Mouse (Mus musculus): ENCODE measurements around the gene Tepsin. TPM values are rescaled to one million over a fixed set of nuclear protein-coding genes. Genes with fewer than 3 reads are reported as not detected.

Tepsin gene
- 22.0 and 24.9 TPM in 2 replicates for polyA plus RNA-seq (2015; fragmentation: Nextera tagmentation; extraction: Ambion mirVana)

DNA sequence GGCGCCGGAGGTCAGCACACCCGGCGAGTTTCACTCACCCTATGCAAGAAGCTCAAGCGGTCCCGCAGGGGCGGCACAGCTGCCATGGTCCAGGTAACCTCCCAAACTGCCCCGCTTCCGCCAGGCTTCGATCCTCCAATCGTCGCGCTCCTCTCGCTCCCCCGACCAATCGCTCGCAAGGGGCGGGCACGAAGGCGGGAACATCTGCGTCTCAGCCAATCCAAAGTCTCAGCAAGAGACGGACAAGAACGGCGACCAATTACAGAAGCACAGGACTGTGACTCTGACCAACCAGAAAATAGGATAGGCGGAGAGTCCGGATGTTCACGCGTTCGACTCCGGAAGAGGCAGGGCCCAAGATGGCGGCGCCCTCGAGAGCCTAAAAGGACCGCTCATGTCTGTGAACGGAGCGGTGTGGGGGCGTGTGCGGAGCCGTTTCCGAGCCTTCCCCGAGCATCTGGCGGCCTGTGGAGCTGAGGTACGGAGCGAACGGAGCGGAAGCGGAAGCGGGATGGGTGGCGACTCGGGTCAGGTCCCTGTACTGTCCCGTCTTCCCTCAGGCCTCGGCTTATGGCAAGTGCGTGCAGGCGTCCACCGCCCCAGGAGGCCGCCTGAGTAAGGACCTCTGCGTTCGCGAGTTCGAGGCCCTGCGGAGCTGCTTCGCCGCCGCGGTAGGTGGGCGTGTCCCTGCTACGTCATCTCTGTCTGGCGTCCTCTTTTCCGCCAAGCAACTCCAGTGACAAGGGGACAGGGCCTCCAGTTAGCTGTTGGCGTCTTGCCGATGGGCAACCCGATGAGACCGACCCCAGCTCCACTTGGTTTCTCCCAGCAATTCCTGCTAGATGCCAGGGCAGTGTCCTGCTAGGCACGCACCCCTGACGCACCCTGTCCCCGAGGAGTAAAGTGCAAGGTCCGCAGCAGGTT lies at the start of gene Tepsin, which contains the start of gene Ndufaf8:
Gene Tepsin, minus strand, starts transcription at position 144 of the 924 bp plus-strand sequence.
Gene Ndufaf8, plus strand, starts transcription at position 341 of the 924 bp plus-strand sequence.
- ATAC-seq (ENCODE audit: low FRiP score, low TSS enrichment) = peak; percentile 98
- Histone ChIP-seq H3K4me2 (replicated peaks; ENCODE audit: low read depth, low read length) (peak within 1 kb of the TSS; percentile 95), H3K27me3 (ENCODE audit: insufficient read depth, low read length) (no peaks in the 10 kb centered on the region), H3K9me3 (ENCODE audit: low read length) (no peaks in the 10 kb centered on the region), H3K4me1 (ENCODE audit: insufficient read depth, low read length) (peaks cover 19% of the 10 kb centered on the region), H3K4me3 (ENCODE audit: low read length) (peak within 1 kb of the TSS; percentile 79), H3K9ac (replicated peaks; ENCODE audit: low read length) (peak within 1 kb of the TSS; percentile 87), H3K27ac (ENCODE audit: low read length) (peak within 1 kb of the TSS; percentile 95), H3K36me3 (ENCODE audit: insufficient read depth, low read length) (peaks cover 7% of the 10 kb centered on the region; the same call in 1 of the 2 replicates)
- under 1% methylated on average over 76 of the region's 77 CpGs for WGBS

DNA sequence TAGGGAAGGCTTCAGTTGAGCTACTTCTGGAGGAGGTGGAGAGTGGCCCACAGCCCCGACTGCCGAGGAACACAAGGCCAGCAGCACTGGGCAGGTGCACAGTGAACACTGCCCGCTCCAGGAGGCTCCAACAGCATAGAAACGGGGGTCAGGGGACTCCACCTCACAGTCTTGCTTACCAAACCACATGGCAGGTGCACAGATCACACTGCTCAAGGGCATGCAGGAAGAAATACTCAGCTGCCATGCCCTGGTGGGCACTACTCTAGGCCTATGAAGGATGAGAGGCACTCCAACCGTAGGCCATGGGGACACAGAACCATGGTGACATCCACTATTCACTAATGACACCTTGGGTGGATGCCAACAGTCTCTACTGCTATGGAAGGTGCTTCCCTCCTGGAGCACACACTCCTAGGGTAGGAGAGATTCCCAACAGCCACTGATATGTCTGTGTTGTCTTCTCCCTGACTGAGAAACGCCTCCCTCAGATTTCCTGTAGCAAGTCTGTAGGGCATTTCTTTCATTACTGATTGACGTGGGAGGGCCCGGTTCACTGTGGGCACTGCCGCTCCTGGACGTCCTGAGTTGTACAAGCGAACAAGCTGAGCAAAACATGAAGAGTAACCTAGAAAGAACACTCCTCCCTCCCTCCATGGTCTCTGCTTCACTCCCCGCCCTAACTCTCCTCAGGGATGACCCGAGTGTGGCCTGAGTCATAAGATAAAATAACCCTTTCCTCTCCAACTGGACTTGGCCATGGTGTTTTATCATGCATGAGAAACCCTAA lies 45.4 kb upstream of the Tepsin start:
- Histone ChIP-seq H3K4me3 (ENCODE audit: low read length) (no peak overlapping the region), H3K4me2 (replicated peaks; ENCODE audit: low read depth, low read length) (no peak overlapping the region), H3K27me3 (ENCODE audit: insufficient read depth, low read length) (no peaks in the 10 kb centered on the region), H3K9ac (replicated peaks; ENCODE audit: low read length) (peak overlapping the region; percentile 42), H3K4me1 (ENCODE audit: insufficient read depth, low read length) (peaks cover 57% of the 10 kb centered on the region), H3K27ac (ENCODE audit: low read length) (peak overlapping the region; percentile 85), H3K9me3 (ENCODE audit: low read length) (no peaks in the 10 kb centered on the region), H3K36me3 (ENCODE audit: insufficient read depth, low read length) (peaks cover 4% of the 10 kb centered on the region)
- peak; percentile 76 for ATAC-seq (ENCODE audit: low FRiP score, low TSS enrichment)
- 40% methylated on average over 13 of the region's 13 CpGs for WGBS

DNA sequence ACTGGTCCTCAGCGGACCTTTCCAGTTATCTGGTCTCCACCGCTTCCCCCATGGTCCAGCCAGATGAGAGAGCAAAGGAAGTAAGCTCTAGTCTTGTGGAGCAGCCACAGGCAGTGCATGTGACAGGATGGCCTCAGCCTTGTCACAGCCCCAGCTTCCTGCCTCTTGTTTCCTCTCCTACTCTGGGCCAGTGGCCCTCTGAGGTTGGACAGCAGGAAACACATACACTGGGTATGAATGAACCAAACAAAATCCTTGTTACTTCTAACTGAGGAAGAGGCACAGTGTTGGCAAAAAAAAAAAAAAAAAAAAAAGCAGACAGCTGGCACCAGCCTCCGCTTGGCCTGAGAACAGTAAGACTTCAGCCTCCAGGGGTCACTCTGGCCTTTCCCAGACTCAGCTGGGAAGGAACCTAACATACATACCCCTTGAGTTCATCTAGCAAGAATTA lies 44.1 kb upstream of the Tepsin start:
- peaks cover 55% of the 10 kb centered on the region for H3K4me1 ChIP-seq (ENCODE audit: insufficient read depth, low read length)
- peak; percentile 78 for ATAC-seq (ENCODE audit: low FRiP score, low TSS enrichment)
- H3K9me3 ChIP-seq (ENCODE audit: low read length) = no peaks in the 10 kb centered on the region
- no peak overlapping the region for H3K9ac ChIP-seq (replicated peaks; ENCODE audit: low read length)
- no peak overlapping the region for H3K4me2 ChIP-seq (replicated peaks; ENCODE audit: low read depth, low read length)
- H3K27ac ChIP-seq (ENCODE audit: low read length) = peak overlapping the region; percentile 85
- 72% methylated on average over 3 of the region's 3 CpGs for WGBS
- no peak overlapping the region for H3K4me3 ChIP-seq (ENCODE audit: low read length)
- H3K36me3 ChIP-seq (ENCODE audit: insufficient read depth, low read length) = peaks cover 10% of the 10 kb centered on the region
- no peaks in the 10 kb centered on the region for H3K27me3 ChIP-seq (ENCODE audit: insufficient read depth, low read length)

DNA sequence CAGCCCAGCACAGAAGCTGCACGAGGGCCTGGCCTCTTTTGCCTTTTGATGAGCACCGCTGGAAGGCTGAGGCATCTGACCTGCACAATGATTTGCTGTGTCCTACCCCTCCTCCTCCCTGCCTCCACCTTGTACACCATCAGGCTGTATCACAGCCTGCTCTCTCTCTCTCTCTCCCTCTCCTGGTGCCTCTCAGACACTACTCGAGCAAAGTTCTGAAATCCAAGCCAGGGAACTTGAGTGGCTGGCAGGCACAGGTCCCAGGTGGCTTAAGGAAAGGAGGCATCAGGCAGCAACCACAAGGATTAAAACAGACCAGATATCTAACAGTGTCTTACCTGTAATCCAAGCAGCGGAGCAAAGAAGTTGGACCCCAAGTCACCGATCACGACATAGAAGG lies 41.7 kb upstream of the Tepsin start:
- no peak for ATAC-seq (ENCODE audit: low FRiP score, low TSS enrichment)
- Histone ChIP-seq H3K27me3 (ENCODE audit: insufficient read depth, low read length) (no peaks in the 10 kb centered on the region), H3K9ac (replicated peaks; ENCODE audit: low read length) (no peak overlapping the region), H3K4me1 (ENCODE audit: insufficient read depth, low read length) (peaks cover 50% of the 10 kb centered on the region), H3K9me3 (ENCODE audit: low read length) (no peaks in the 10 kb centered on the region), H3K36me3 (ENCODE audit: insufficient read depth, low read length) (peaks cover 7% of the 10 kb centered on the region; the same call in 1 of the 2 replicates), H3K4me3 (ENCODE audit: low read length) (no peak overlapping the region), H3K27ac (ENCODE audit: low read length) (no peak overlapping the region), H3K4me2 (replicated peaks; ENCODE audit: low read depth, low read length) (no peak overlapping the region)
- 64% methylated on average over 6 of the region's 6 CpGs for WGBS

DNA sequence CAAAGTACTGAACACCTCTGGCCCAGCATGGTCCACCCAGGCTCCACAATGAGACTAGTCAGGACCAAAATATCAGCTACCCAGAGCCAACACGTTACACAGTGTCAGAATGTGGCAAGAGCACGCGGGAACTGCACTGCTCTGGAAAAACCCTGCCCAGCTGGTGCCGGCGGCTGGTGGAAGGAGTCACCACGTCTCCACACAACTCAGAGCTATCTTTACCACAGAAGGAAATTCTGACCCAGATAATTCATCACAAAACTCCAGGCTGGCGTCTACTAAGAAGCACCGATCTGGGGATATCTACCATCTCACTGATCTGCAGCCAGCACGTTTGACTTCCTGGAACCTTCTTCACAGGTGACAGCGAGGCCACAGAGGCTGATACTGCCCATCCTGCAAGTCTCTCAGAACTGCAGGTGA lies 40.8 kb upstream of the Tepsin start:
- no peak overlapping the region for H3K27ac ChIP-seq (ENCODE audit: low read length)
- peaks cover 41% of the 10 kb centered on the region for H3K4me1 ChIP-seq (ENCODE audit: insufficient read depth, low read length)
- no peak overlapping the region for H3K4me3 ChIP-seq (ENCODE audit: low read length)
- no peaks in the 10 kb centered on the region for H3K27me3 ChIP-seq (ENCODE audit: insufficient read depth, low read length)
- no peaks in the 10 kb centered on the region for H3K9me3 ChIP-seq (ENCODE audit: low read length)
- 80% methylated on average over 10 of the region's 10 CpGs for WGBS
- peaks cover 11% of the 10 kb centered on the region; the same call in 1 of the 2 replicates for H3K36me3 ChIP-seq (ENCODE audit: insufficient read depth, low read length)
- H3K4me2 ChIP-seq (replicated peaks; ENCODE audit: low read depth, low read length) = no peak overlapping the region
- ATAC-seq (ENCODE audit: low FRiP score, low TSS enrichment) = no peak
- no peak overlapping the region for H3K9ac ChIP-seq (replicated peaks; ENCODE audit: low read length)

DNA sequence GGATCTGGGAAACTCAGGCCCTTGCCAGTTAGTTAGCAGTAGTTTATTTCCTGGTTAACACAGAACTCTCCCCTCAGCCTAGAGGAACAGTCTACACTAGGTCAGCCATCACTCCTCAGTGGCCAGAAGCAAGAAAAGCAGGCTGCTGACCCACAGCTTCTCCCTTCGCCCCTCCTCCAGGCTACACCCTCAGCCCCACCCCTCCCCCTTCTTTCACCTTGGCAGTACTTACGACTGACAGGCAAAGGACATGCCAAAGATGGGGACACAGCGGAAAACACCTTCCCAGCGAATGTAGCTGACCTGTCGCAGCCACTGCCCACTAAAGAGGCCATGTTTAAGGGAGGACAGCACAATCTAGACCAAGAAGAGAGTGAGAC lies 39.1 kb upstream of the Tepsin start:
- peak; percentile 62 for ATAC-seq (ENCODE audit: low FRiP score, low TSS enrichment)
- H3K27ac ChIP-seq (ENCODE audit: low read length) = peak overlapping the region; percentile 17; the same call in 1 of the 2 replicates
- peaks cover 25% of the 10 kb centered on the region for H3K4me1 ChIP-seq (ENCODE audit: insufficient read depth, low read length)
- no peaks in the 10 kb centered on the region for H3K27me3 ChIP-seq (ENCODE audit: insufficient read depth, low read length)
- peak overlapping the region; percentile 18; the same call in 1 of the 2 replicates for H3K9ac ChIP-seq (replicated peaks; ENCODE audit: low read length)
- peaks cover 13% of the 10 kb centered on the region; the same call in 1 of the 2 replicates for H3K36me3 ChIP-seq (ENCODE audit: insufficient read depth, low read length)
- H3K4me3 ChIP-seq (ENCODE audit: low read length) = no peak overlapping the region
- WGBS = 35% methylated on average over 5 of the region's 5 CpGs
- no peak overlapping the region for H3K4me2 ChIP-seq (replicated peaks; ENCODE audit: low read depth, low read length)
- H3K9me3 ChIP-seq (ENCODE audit: low read length) = no peaks in the 10 kb centered on the region

DNA sequence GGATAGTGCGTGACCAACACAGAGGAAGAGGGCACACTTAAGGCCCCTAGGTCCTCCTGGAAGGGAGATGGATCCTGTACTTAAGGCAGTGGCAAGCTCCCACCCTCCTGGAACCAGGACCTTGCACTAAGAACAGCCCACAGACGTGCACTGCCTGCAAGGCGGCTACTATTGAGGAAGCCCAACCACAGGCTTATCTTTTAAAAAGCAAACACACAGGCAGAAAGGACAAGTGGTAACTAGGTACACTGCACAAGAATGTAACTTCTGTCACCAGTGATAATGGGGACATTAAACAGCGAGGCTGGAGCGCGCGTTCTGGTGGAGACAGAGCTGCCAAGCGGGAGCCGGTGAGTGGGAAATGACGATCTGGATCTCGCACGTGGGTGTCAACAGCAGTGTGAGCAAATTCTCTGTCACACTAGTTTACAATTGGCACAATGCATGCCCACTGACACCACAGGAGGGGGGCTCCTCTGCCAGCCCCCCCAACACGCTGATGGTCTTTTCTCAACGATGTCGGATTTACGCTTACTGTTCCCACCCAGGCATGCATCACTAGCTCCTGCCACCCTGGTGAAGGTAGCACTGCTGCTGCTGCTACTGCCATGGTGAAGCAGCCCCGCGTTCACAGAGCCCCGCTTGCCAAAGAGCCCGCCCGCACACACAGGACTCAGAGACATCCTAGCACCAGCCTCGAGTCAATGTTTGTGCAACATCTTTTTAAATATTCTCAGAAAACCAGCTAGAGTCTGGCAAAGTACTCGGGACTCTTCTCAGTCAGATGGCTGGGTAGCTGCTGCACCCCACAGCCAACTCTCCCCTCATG lies 38.5 kb upstream of the Tepsin start:
- 62% methylated on average over 23 of the region's 23 CpGs for WGBS
- Histone ChIP-seq H3K4me2 (replicated peaks; ENCODE audit: low read depth, low read length) (no peak overlapping the region), H3K4me1 (ENCODE audit: insufficient read depth, low read length) (peaks cover 19% of the 10 kb centered on the region), H3K27me3 (ENCODE audit: insufficient read depth, low read length) (no peaks in the 10 kb centered on the region), H3K9ac (replicated peaks; ENCODE audit: low read length) (no peak overlapping the region), H3K9me3 (ENCODE audit: low read length) (no peaks in the 10 kb centered on the region), H3K27ac (ENCODE audit: low read length) (no peak overlapping the region), H3K4me3 (ENCODE audit: low read length) (no peak overlapping the region), H3K36me3 (ENCODE audit: insufficient read depth, low read length) (peaks cover 14% of the 10 kb centered on the region; the same call in 1 of the 2 replicates)
- ATAC-seq (ENCODE audit: low FRiP score, low TSS enrichment) = no peak

DNA sequence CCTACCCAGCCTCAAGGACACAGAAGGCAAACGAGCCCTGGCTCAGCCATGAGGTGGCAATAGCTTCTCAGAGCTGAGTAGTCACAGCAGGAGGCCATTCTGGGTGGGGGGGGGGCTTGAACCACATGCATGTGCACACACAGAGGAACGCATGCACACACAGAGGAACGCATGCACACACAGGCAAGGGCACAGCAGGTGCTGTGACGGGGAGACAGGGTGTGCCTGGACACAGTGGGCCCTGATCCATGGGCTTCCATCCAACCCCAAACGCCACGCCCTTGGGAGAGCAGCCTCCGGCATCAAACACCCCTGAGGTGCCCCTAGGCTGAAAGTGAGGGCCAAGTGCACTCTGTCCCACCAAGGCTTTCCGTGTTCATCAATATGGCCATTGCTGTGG lies 37.7 kb upstream of the Tepsin start:
- Histone ChIP-seq H3K4me1 (ENCODE audit: insufficient read depth, low read length) (peaks cover 16% of the 10 kb centered on the region), H3K9ac (replicated peaks; ENCODE audit: low read length) (no peak overlapping the region), H3K4me2 (replicated peaks; ENCODE audit: low read depth, low read length) (no peak overlapping the region), H3K27me3 (ENCODE audit: insufficient read depth, low read length) (no peaks in the 10 kb centered on the region), H3K4me3 (ENCODE audit: low read length) (no peak overlapping the region), H3K27ac (ENCODE audit: low read length) (no peak overlapping the region), H3K9me3 (ENCODE audit: low read length) (no peaks in the 10 kb centered on the region), H3K36me3 (ENCODE audit: insufficient read depth, low read length) (peaks cover 20% of the 10 kb centered on the region; the same call in 1 of the 2 replicates)
- ATAC-seq (ENCODE audit: low FRiP score, low TSS enrichment) = no peak
- WGBS = 90% methylated on average over 8 of the region's 8 CpGs

Data from kidney, embryonic 16.5 days (tissue).